Mouse (Mus musculus) erythroblast, embryonic 14.5 days (primary cell): Measurements from ENCODE around the gene Grb14.

Experiments used
- GATA1 ChIP-seq: IDR thresholded peaks from 2 replicates; pipeline ENCODE4 v1.6.1; 2012; ENCODE audit warnings: low read length, inconsistent platforms, mixed read lengths
- TAL1 ChIP-seq: IDR thresholded peaks from 3 replicates; pipeline ENCODE4 v1.6.1; 2012; ENCODE audit warnings: low read length, inconsistent platforms, mixed read lengths

GRCm38 (mm10) chr2:64970992-64971391 lies 53.8 kb downstream of the Grb14 start:
- TF ChIP-seq GATA1 (no peak), TAL1 (no peak)
